Mouse (Mus musculus): Measurements from ENCODE around the gene Bcl2l15.
"Not testable (repeated sequence)": the region's sequence is repeated elsewhere in the genome, so short reads cannot be mapped to it uniquely, and the experiment has no call there.

Gene Bcl2l15

DNA sequence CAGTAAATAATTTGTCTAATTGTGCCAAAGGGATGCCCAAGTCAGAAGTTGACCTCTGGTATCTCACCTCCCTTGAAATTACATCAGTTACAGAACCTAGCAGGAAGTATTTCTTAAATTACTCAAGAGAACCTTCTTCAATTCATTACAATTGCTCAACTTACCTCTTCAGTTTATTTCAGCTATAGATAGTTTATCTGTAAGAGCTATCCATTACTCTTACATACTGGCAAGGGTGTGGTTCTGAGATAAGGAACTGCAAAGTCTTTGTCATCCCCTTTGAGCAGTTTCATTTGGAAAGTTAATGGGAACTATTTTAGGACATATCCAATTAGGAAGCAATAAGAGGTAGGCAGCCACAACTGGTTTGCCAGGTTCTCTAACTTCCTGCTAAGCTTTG, at the start of gene Bcl2l15:
Gene Bcl2l15 (plus strand): TSS at position 176 of the 400 bp plus-strand sequence.
- DNase-seq (ENCODE audit: low spot score in 2 of 2): no peak

DNA sequence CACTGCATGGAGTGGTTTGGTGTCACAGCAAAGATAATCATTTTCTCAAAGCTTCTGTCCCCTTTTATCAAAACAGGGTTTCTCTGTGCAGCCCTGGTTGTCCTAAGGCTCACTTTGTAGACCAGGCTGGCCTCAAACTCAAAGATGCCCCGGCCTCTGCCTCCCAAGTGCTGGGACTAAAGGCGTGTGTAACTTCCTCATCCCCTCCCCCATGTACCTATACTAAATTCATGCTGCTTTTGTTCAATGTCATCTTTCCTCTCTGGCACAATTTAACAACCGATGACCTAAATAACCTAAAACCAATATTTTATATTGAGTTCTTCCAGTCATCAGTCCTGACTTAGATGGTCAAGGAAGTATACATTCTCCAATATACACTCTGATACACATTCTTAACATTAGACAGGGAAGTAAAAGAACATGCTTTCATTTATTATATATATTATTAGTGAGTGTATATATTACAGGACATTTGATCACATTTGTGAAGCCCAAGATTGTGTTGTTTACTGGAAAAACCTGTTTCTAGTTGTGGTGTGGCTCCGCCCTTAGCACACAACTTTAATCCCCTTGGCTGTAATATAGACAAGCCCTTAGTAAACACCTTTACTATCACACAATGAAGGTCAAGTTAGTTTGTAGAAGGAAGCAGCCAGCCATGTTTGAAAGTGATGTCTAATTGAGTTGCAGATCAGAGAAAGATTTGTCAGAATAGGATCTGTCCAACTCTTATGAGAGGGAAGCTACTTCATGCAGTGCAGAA, 49.4 kb upstream of the Bcl2l15 start:
- DNase-seq (ENCODE audit: low spot score in 2 of 2): no peak

DNA sequence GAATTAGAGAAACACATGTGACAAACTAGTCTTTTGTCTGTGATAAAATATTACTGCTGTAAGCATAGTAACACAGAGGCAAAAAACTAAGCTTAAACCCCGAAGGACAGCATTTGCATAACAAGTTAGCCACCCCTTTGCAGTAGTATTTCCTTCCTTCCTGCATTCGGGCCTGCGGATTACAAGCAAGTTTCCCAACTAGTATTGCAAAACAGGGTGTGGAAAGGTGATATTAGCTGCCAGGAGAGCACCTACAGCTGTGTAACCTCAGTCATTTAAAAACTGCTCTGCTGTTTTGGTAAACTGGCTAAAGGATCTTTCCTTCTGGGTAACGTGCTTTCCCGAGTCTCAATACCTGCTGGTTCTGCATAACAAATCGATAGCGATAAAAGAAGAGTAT, 45.2 kb upstream of the Bcl2l15 start:
- DNase-seq (ENCODE audit: low spot score in 2 of 2): no peak

- DNase-seq (ENCODE audit: low spot score in 2 of 2): no peak
Measured at GRCm38 (mm10) chr3:103789096-103789495, 43.3 kb upstream of the Bcl2l15 start.

GRCm38 (mm10) chr3:103789891-103790345, 42.5 kb upstream of the Bcl2l15 start:
- DNase-seq (ENCODE audit: low spot score in 2 of 2): peak in 1 of 2 experiments; percentile 16

- DNase-seq (ENCODE audit: low spot score in 2 of 2): no peak
Measured at GRCm38 (mm10) chr3:103790346-103791145, 41.9 kb upstream of the Bcl2l15 start.

- peak; percentile 92 to 93 for DNase-seq (ENCODE audit: low spot score in 2 of 2)
Measured at GRCm38 (mm10) chr3:103791230-103792110, 40.9 kb upstream of the Bcl2l15 start, which contains the start of gene Hipk1. TSS of gene Hipk1 (minus strand) at chr3:103791563.

- DNase-seq (ENCODE audit: low spot score in 2 of 2): not testable (repeated sequence)
Measured at GRCm38 (mm10) chr3:103792111-103792406, 40.3 kb upstream of the Bcl2l15 start.

GRCm38 (mm10) chr3:103792566-103792965, 39.8 kb upstream of the Bcl2l15 start:
- DNase-seq (ENCODE audit: low spot score in 2 of 2): no peak

- no peak for DNase-seq (ENCODE audit: low spot score in 2 of 2)
Measured at GRCm38 (mm10) chr3:103796389-103796788, 36.0 kb upstream of the Bcl2l15 start.

- DNase-seq (ENCODE audit: low spot score in 2 of 2): no peak
Measured at GRCm38 (mm10) chr3:103799507-103799906, 32.9 kb upstream of the Bcl2l15 start.

- peak; percentile 63 to 77 for DNase-seq (ENCODE audit: low spot score in 2 of 2)
Measured at GRCm38 (mm10) chr3:103801631-103802531, 30.5 kb upstream of the Bcl2l15 start.

DNA sequence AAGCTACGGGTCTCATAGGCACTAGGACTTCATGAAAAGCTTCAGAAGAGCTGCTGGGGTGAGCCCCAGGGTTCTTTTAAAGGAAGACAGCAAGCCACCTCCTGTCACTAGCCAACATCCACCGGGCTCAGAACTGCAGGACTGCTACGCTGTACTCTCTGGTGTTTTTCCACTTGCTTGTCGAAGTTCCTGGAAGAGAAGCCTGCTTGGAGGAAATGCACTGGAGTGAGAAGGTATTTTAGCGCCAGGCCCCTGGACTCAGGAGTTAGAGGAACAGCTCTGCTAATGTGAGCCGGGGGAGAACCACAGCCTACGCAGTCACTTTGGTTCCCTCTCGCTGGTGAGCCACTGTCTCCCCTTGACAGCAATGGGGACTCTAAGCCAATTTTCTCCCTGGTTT, 29.5 kb upstream of the Bcl2l15 start:
- DNase-seq (ENCODE audit: low spot score in 2 of 2): no peak

GRCm38 (mm10) chr3:103805671-103806070, 26.7 kb upstream of the Bcl2l15 start:
- no peak for DNase-seq (ENCODE audit: low spot score in 2 of 2)

DNA sequence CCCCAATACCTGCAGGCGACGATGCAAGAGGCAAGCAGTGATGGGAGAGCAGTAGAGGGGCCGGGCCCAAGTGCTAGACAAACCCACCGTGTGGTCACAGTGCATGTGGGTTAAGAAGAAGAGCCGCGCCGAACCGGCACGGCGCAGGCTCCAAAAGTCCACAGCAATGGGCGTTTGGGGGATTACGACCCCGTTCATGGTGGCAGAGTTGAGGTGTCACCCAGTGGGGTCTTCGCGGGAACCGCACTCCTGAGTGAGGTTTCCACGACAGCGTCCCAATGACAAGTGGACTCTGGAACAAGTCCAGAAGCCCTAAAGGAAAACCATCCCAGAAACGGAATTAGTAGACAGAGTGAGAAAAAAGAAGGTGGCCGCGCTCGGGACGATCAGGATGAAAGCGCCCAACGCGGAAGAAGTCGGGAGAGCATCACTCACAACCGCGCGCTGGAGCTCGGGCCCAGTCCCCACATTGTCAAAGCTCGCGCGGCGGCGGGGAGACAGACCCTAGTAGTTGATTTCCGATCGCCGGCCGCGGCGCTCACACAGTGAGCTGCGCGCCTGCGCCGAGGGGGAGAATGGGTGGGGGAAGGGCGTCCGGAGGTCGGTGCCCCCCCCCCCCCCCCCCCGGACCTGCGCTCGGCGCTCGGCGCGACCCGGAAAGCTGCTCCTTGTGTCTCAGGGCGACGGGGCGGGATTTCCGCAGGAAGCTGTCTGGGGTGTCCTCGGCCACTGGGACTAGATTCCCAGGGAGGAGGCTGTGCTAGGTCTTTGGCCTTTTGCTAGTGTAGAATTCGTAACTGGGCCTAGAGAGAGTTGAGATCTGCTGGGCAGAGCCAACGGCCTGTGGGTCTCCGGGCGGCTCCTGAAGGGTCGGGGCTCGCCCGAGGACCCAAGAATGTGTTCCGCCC, 23.3 kb upstream of the Bcl2l15 start, which contains the start of the genes Dclre1b, Ap4b1 and Gm43064:
Gene Dclre1b (minus strand): TSS at position 554 of the 908 bp plus-strand sequence.
Gene Ap4b1 (plus strand): TSS at position 630 of the 908 bp plus-strand sequence.
Gene Gm43064 (plus strand): TSS at position 683 of the 908 bp plus-strand sequence.
- peak; percentile 83 to 86 for DNase-seq (ENCODE audit: low spot score in 2 of 2)

DNA sequence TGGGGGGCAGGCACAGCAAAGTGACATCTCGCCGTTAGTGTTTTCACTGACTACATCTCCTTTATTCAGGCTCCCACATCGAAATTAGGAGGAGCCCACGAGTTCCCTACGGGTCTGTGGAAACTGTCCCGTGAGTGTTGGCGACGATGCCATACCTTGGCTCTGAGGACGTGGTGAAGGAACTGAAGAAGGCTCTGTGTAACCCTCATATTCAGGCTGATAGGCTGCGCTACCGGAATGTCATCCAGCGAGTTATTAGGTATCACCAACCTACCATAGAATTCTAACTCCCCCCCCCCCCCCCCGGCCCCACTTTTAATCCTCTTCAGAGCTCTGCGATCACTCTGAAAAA, 22.6 kb upstream of the Bcl2l15 start:
- DNase-seq (ENCODE audit: low spot score in 2 of 2): no peak

DNA sequence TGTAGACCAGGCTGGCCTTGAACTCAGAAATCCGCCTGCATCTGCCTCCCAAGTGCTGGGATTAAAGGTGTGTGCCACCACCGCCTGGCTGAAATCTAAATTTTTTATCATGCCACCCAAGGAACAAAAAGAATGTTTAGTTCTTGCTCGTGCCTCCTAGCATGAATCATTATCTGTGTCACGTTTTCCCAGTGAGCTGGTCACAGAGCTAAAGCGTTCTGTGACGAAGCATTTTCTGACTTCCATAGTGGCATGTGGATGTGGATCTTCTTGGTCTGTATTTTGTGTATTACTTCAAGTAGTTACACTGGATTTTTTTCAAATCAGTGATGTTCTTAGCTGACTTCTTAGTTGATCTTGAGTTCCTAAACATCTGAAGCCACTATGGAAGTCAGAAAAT, 21.4 kb upstream of the Bcl2l15 start:
- DNase-seq (ENCODE audit: low spot score in 2 of 2): no peak

- DNase-seq (ENCODE audit: low spot score in 2 of 2): no peak
Measured at GRCm38 (mm10) chr3:103827548-103827947, 4.9 kb upstream of the Bcl2l15 start.

- DNase-seq (ENCODE audit: low spot score in 2 of 2): no peak
Measured at GRCm38 (mm10) chr3:103829036-103829435, 3.4 kb upstream of the Bcl2l15 start.

- DNase-seq (ENCODE audit: low spot score in 2 of 2): not testable (repeated sequence)
Measured at GRCm38 (mm10) chr3:103830681-103831080, 1.7 kb upstream of the Bcl2l15 start.
